In genomic region chr3:95053701-95054100, GRCm38 (mm10) we compare ENCODE assay signal across 9 mouse cellular contexts. TPM values are rescaled to one million over a fixed set of nuclear protein-coding genes. Genes with fewer than 3 reads are reported as not detected.
DNase-seq lines count a peak whose midpoint lies in the region; ATAC-seq and TF ChIP-seq lines count a peak whose summit lies in the region.
"Had no signal": no experiment of that assay in that cellular context is flagged by ENCODE, and none has a peak within 500 bp of the region (broad histone marks: within the 10 kb centered on the region; RNA-seq: fewer than 3 reads in every experiment).

No protein-coding gene starts in this region.

- no peak overlapping the region for H3K9ac ChIP-seq in intestine, postnatal 0 days (ENCODE audit: low read depth, low read length)
- H3K9ac ChIP-seq: limb, embryonic 12.5 days had no signal

- peak; percentile 74 for TF ChIP-seq CTCF in cerebellum, adult 2 months (IDR thresholded peaks at IDR 0.05; ENCODE audit: borderline replicate concordance, insufficient read depth, low read depth, low read length)
- peak; percentile 42; the same call in 1 of the 2 replicates for TF ChIP-seq CTCF in spleen, adult 2 months (IDR thresholded peaks at IDR 0.05; ENCODE audit: extremely low read depth, insufficient read depth, insufficient read length, insufficient replicate concordance)
- peak; percentile 85 for TF ChIP-seq CTCF in intestine, postnatal 0 days (IDR thresholded peaks at IDR 0.05; ENCODE audit: low read depth)

- no peak for TF ChIP-seq POLR2A in cerebellum, adult 2 months (IDR thresholded peaks at IDR 0.05; ENCODE audit: borderline replicate concordance, insufficient read depth, low read length)
- TF ChIP-seq POLR2A in spleen, adult 2 months (IDR thresholded peaks at IDR 0.05; ENCODE audit: low read depth, low read length) = no peak

- H3K36me3 ChIP-seq in spleen, adult 2 months (ENCODE audit: control insufficient read depth, insufficient read depth, low read length) = peaks cover under 1% of the 10 kb centered on the region
- H3K36me3 ChIP-seq in intestine, postnatal 0 days (ENCODE audit: control insufficient read depth, insufficient read depth) = peaks cover 11% of the 10 kb centered on the region

- H3K27ac ChIP-seq in cerebellum, adult 2 months (ENCODE audit: insufficient read depth, low read length) = no peak overlapping the region
- no peak overlapping the region for H3K27ac ChIP-seq in spleen, adult 2 months (ENCODE audit: insufficient read depth, low read length)
- H3K27ac ChIP-seq in intestine, postnatal 0 days (ENCODE audit: low read depth, low read length) = no peak overlapping the region
- H3K27ac ChIP-seq: limb, embryonic 12.5 days had no signal

- no peak overlapping the region for H3K4me2 ChIP-seq in intestine, postnatal 0 days (replicated peaks; ENCODE audit: low read depth)
- H3K4me2 ChIP-seq: limb, embryonic 12.5 days had no signal

- no peaks in the 10 kb centered on the region for H3K9me3 ChIP-seq in intestine, postnatal 0 days (ENCODE audit: control insufficient read depth)
- H3K9me3 ChIP-seq: limb, embryonic 12.5 days had no signal

- H3K4me3 ChIP-seq in cerebellum, adult 2 months (replicated peaks; ENCODE audit: insufficient read depth, low read depth, low read length) = no peak overlapping the region
- no peak overlapping the region for H3K4me3 ChIP-seq in spleen, adult 2 months (ENCODE audit: extremely low read depth, insufficient read depth, insufficient read length)
- no peak overlapping the region for H3K4me3 ChIP-seq in intestine, postnatal 0 days (ENCODE audit: low read depth, low read length)
- H3K4me3 ChIP-seq: limb, embryonic 12.5 days had no signal

- no peaks in the 10 kb centered on the region for H3K27me3 ChIP-seq in cerebellum, adult 2 months (ENCODE audit: control insufficient read depth, insufficient read depth, low read length)
- 0 out of 2 replicates have a peak, but pooled peaks cover 2% of the 10 kb centered on the region for H3K27me3 ChIP-seq in spleen, adult 2 months (ENCODE audit: control insufficient read depth, insufficient read depth, low read length)
- H3K27me3 ChIP-seq in intestine, postnatal 0 days (replicated peaks; ENCODE audit: control insufficient read depth, insufficient read depth, low read length) = no peaks in the 10 kb centered on the region
- H3K27me3 ChIP-seq: limb, embryonic 12.5 days had no signal

- peaks cover 5% of the 10 kb centered on the region for H3K4me1 ChIP-seq in cerebellum, adult 2 months (ENCODE audit: control insufficient read depth, insufficient read depth, low read length)
- no peaks in the 10 kb centered on the region for H3K4me1 ChIP-seq in spleen, adult 2 months (ENCODE audit: control insufficient read depth, insufficient read depth, insufficient read length)
- H3K4me1 ChIP-seq in intestine, postnatal 0 days (replicated peaks; ENCODE audit: control insufficient read depth, insufficient read depth, low read length) = no peaks in the 10 kb centered on the region
- H3K4me1 ChIP-seq: limb, embryonic 12.5 days had no signal

- ATAC-seq in intestine, postnatal 0 days = no peak

- peak; percentile 31 to 55 for DNase-seq in cerebellum, adult 2 months
- no peak for DNase-seq in cerebellum, adult 11 months
- DNase-seq in spleen, adult 2 months (ENCODE audit: low read depth in 1 of 2, low spot score in 2 of 2) = peak; percentile 31 to 47
- no peak for DNase-seq in spleen, adult 12 weeks (ENCODE audit: low spot score)
- peak; percentile 84 for DNase-seq in embryo, embryonic 10 days (ENCODE audit: low spot score)
- peak; percentile 74 for DNase-seq in naive thymus-derived CD4-positive, alpha-beta T cell, adult 2 months (ENCODE audit: low read depth)
- DNase-seq in frontal cortex, postnatal 14 days (ENCODE audit: low spot score in 2 of 2) = no peak

- 48% methylated on average over 3 of the region's 3 CpGs for WGBS in cerebellum, adult 2 months
- WGBS in spleen, adult 2 months = 32% methylated on average over 3 of the region's 3 CpGs
- WGBS in intestine, postnatal 0 days = 37% methylated on average over 3 of the region's 3 CpGs

RNA-seq across cellular contexts. Expression of gene Psmd4, which starts 11.3 kb away (rescaled TPM):
- polyA plus RNA-seq in cerebellum, adult 2 months (2012; rRNA removed) = 227 and 245 TPM in 2 replicates
- 90.5 and 108 TPM in 2 replicates for polyA plus RNA-seq in spleen, adult 2 months (2012; rRNA removed)
- polyA plus RNA-seq in intestine, postnatal 0 days (2015; fragmentation: Nextera tagmentation; extraction: Ambion mirVana) = 164 and 166 TPM in 2 replicates

RNA-seq across cellular contexts. Expression of gene Zfp687, which starts 38.5 kb away (rescaled TPM):
- polyA plus RNA-seq in cerebellum, adult 2 months (2012; rRNA removed) = 40.9 and 43.8 TPM in 2 replicates
- 18.5 and 21.0 TPM in 2 replicates for polyA plus RNA-seq in spleen, adult 2 months (2012; rRNA removed)
- 8.7 and 9.7 TPM in 2 replicates for polyA plus RNA-seq in intestine, postnatal 0 days (2015; fragmentation: Nextera tagmentation; extraction: Ambion mirVana)

RNA-seq across cellular contexts. Expression of gene Pip5k1a, which starts 53.0 kb away (rescaled TPM):
- polyA plus RNA-seq in cerebellum, adult 2 months (2012; rRNA removed) = 26.6 and 28.7 TPM in 2 replicates
- 14.1 and 14.4 TPM in 2 replicates for polyA plus RNA-seq in spleen, adult 2 months (2012; rRNA removed)
- polyA plus RNA-seq in intestine, postnatal 0 days (2015; fragmentation: Nextera tagmentation; extraction: Ambion mirVana) = 13.1 and 14.7 TPM in 2 replicates

RNA-seq across cellular contexts. Expression of gene Vps72, which starts 57.1 kb away (rescaled TPM):
- 71.6 and 71.7 TPM in 2 replicates for polyA plus RNA-seq in cerebellum, adult 2 months (2012; rRNA removed)
- 36.3 and 44.6 TPM in 2 replicates for polyA plus RNA-seq in spleen, adult 2 months (2012; rRNA removed)
- 58.5 and 60.5 TPM in 2 replicates for polyA plus RNA-seq in intestine, postnatal 0 days (2015; fragmentation: Nextera tagmentation; extraction: Ambion mirVana)

Comparison
In these comparisons a context has a peak if more than half of its experiments do, and no peak if none do; other contexts are left out.
1. DNase-seq: peak in cerebellum, adult 2 months (2 of 2), spleen, adult 2 months (2 of 2), embryo, embryonic 10 days (single experiment) and naive thymus-derived CD4-positive, alpha-beta T cell, adult 2 months (single experiment); none in cerebellum, adult 11 months (single experiment), spleen, adult 12 weeks (single experiment) and frontal cortex, postnatal 14 days (0 of 2).
2. Peak in every context shown above with its lines, with median percentiles within 50 percentile points of each other: CTCF ChIP-seq.